Mouse (Mus musculus) embryonic facial prominence, embryonic 12.5 days (tissue): ENCODE results near the gene Stra8. TPM values are rescaled to one million over a fixed set of nuclear protein-coding genes. Genes with fewer than 3 reads are reported as not detected.

Source experiments
- ATAC-seq: fragments of 200-750 bp; cut with Nextera tagmentation; 2 replicates; pipeline ENCODE4 v1.8.0; 2017; ENCODE audit not compliant: insufficient number of reproducible peaks, insufficient read depth, low FRiP score, low TSS enrichment
- H3K27ac ChIP-seq: fragments of 300-500 bp; sonication (generic); 2 replicates; pipeline ENCODE4 v1.5.1; 2016; ENCODE audit warnings: mild to moderate bottlenecking
- H3K27me3 ChIP-seq: fragments of 300-500 bp; sonication (generic); 2 replicates; pipeline ENCODE4 v1.6.1; 2016; ENCODE audit warnings: mild to moderate bottlenecking, moderate library complexity
- H3K36me3 ChIP-seq: fragments of 300-500 bp; sonication (generic); 2 replicates; pipeline ENCODE4 v1.6.1; 2016; ENCODE audit warnings: mild to moderate bottlenecking
- H3K4me1 ChIP-seq: fragments of 300-500 bp; sonication (generic); 2 replicates; pipeline ENCODE4 v1.6.1; 2016
- H3K4me2 ChIP-seq: fragments of 300-500 bp; sonication (generic); replicated peaks from 2 replicates; pipeline ENCODE4 v1.6.1; 2016; ENCODE audit warnings: mild to moderate bottlenecking, moderate library complexity
- H3K4me3 ChIP-seq: fragments of 300-500 bp; sonication (generic); 2 replicates; pipeline ENCODE4 v1.5.1; 2016; ENCODE audit warnings: mild to moderate bottlenecking
- H3K9ac ChIP-seq: fragments of 300-500 bp; sonication (generic); 2 replicates; pipeline ENCODE4 v1.6.1; 2016; ENCODE audit warnings: mild to moderate bottlenecking, moderate library complexity
- H3K9me3 ChIP-seq: fragments of 300-500 bp; sonication (generic); 2 replicates; pipeline ENCODE4 v1.6.1; 2016; ENCODE audit warnings: mild to moderate bottlenecking, moderate library complexity
- WGBS: fragments of 180-500 bp; shearing (Covaris S2); methylation state at CpG from one replicate; pipeline ENCODE4 v1.1.7; 2016; 5-methylcytosine and 5-hydroxymethylcytosine counted together
- polyA plus RNA-seq: library from polyadenylated mRNA; unstranded; fragments of >200 nt; fragmentation: Nextera tagmentation; extraction: Ambion mirVana; gene quantifications from 2 replicates; pipeline ENCODE4 v1.2.1, GENCODE M21; 2016

The Stra8 gene
- polyA plus RNA-seq, 1 experiment from 2014 or later, result not detected

DNA sequence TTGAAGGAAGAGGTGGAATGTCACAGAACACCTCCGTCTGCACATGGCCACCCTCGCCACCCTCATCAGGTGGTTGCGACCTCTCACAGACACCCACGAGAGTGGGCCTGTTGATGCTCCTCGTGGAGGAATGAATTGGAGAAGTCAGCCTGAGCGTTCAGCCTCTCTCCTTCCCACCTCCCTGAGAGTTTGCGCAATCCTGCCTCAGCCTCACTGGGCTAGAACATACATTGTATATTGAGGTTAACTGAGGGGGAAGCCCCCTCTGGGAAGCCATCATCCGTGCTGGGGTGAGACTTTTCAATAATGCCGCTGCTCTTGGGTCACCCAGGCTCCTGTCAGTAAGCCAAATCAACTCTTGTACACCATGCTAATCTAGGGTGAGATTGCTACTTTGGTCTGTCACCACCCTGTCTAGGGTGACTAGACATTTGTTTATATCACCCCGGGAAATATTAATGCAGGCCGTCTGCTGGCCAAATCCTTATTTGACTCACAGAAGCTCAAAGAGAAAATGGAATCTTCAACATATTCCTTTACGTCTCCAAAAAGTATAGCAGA, 67.2 kb downstream of the Stra8 start:
- 89% methylated on average over 12 of the region's 12 CpGs for WGBS
- H3K9ac ChIP-seq, result no peak overlapping the region

DNA sequence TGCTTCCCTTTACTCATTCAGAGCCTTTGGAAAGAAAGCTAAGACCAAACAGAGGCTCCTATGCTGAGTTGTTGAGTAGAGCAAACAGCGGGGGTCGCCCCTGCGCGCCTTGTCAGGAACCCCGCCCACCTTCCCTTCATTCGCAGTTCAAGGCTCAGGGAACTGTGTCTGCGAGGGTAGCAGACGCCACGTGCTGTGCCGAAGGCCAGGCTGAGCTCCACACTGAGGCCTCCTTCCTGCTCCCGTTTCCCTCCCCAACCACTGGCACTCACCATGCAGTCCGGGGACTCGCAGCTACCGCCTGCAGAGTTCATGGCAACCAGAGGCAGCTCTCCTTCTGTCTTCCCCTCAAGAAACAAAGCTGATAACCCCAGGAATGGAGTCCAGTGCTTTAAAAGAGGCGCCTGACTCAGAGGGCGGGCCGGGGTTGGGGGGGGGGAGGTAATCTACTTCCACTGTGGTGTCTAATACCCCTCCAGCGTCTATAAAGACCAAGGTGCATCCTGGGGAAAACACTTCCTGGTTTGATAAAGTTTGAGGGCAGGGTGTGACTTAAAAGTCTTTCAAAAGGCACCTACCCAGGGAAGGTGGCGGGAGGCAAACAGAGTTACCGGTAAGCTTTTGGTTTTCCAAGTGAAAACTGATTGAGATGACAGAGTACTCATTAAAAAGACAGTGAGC, 68.3 kb downstream of the Stra8 start, which contains the start of gene Slc23a4:
Gene Slc23a4, minus strand, starts transcription at position 324 of the 681 bp plus-strand sequence.
- WGBS, result 10% methylated on average over 20 of the region's 20 CpGs
- peak within 1 kb of the TSS; percentile 32 for H3K4me2 ChIP-seq
- H3K4me3 ChIP-seq, result no peak within 1 kb of the TSS
- H3K9me3 ChIP-seq, result no peaks in the 10 kb centered on the region
- H3K36me3 ChIP-seq, result no peaks in the 10 kb centered on the region
- H3K4me1 ChIP-seq, result peaks cover 18% of the 10 kb centered on the region
- no peak within 1 kb of the TSS for H3K9ac ChIP-seq
- 0 out of 2 replicates have a peak within 1 kb of the TSS, but pooled peaks have one; percentile 46 for H3K27ac ChIP-seq
- no peaks in the 10 kb centered on the region for H3K27me3 ChIP-seq
- no peak for ATAC-seq

More for the DNA sequence above, 67.2 kb downstream of the Stra8 start:
- Histone ChIP-seq H3K27me3 (no peaks in the 10 kb centered on the region), H3K4me3 (no peak overlapping the region), H3K27ac (no peak overlapping the region), H3K36me3 (no peaks in the 10 kb centered on the region), H3K4me2 (no peak overlapping the region), H3K9me3 (no peaks in the 10 kb centered on the region), H3K4me1 (peaks cover 18% of the 10 kb centered on the region)
- ATAC-seq, result no peak

Other genes starting within 250 kb of the Stra8 start
- 9.4 and 9.8 TPM in 2 replicates for gene Agbl3, start 139.7 kb upstream of the Stra8 start, polyA plus RNA-seq
- 2.0 and 2.6 TPM in 2 replicates for gene Tmem140, start 57.0 kb upstream of the Stra8 start, polyA plus RNA-seq
- 17.1 and 19.0 TPM in 2 replicates for gene Cyren, start 42.1 kb upstream of the Stra8 start, polyA plus RNA-seq
- gene Wdr91, start 9.3 kb upstream of the Stra8 start, polyA plus RNA-seq, result 11.7 and 12.7 TPM in 2 replicates
- 0.41 and 0.91 TPM in 2 replicates for gene Slc23a4, start 68.2 kb downstream of the Stra8 start, polyA plus RNA-seq
- 27.9 and 31.9 TPM in 2 replicates for gene Cnot4, start 213.6 kb downstream of the Stra8 start, polyA plus RNA-seq